Mouse (Mus musculus) c-Kit-positive CD71-negative TER-119-negative erythroid progenitor cells, embryonic 14.5 days (primary cell): Measurements from ENCODE around the gene Pcid2.
"Not testable (repeated sequence)": the region's sequence is repeated elsewhere in the genome, so short reads cannot be mapped to it uniquely, and the experiment has no call there.

Experiments
- DNase-seq: peaks from one replicate; pipeline ENCODE4 v3.0.0-alpha.2; 2013; ENCODE audit warnings: low read depth

Gene Pcid2

GRCm38 (mm10) chr8:13075579-13075978 is 29.7 kb downstream of the Pcid2 start:
- not testable (repeated sequence) for DNase-seq

GRCm38 (mm10) chr8:13075044-13075443 is 30.2 kb downstream of the Pcid2 start:
- DNase-seq = peak; percentile 13

- no peak for DNase-seq
Measured at GRCm38 (mm10) chr8:13073255-13073654, 32.0 kb downstream of the Pcid2 start.

DNA sequence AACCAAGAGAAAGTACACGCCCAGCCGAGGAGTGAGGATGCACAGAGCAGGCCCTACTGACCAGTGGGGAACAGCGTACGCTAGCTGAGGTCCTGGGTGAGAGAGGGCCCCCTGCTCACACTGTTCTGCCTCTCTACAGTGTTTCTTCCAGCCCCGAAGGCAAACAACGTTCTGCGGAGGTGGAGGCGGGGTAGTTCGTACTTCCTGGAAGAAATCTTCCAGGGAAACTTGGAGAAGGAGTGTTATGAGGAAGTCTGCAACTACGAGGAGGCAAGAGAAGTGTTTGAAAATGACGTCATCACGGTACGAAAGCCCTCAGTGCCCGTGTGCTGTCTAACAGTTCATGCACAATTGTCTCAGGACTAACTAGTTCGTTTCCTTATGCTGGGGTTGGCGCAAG is 42.1 kb downstream of the Pcid2 start:
- DNase-seq = no peak

DNA sequence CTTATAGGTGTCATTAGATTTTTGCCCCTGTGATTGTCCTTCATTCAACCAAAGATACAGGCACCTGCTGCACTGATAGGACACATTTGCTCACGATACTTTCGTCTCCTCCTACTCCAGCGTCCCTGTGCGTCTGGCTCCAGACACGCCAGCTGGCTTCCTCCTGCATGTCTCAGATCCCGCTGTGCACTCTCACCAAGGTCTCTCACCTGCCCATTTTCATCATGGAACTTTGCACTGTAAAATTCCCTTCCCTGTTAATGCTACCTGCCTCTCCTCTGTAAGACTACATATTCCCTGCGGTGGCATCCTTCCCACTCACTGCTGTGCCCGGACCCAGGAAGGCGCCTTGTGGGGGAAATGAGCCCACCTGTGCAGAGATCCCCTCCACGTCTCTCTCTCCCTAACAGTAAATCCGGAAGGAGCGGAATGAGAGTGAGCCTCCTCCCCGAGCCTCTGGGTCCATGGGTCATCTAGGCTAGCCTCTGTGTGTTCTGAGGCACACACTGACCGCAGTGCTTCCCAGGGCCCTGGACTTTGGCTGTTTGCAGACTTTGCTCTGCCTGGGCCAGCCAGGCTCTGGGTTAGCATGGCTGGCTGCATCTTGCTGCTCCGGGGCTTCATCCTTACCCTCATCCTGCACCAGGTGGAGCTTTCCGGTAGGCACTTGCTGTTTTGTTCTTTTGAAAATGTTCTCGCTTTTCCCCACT is 44.7 kb downstream of the Pcid2 start, which contains the start of gene Proz:
Gene Proz (plus strand): TSS at position 474 of the 710 bp plus-strand sequence.
- DNase-seq = no peak

GRCm38 (mm10) chr8:13057351-13057750 is 47.9 kb downstream of the Pcid2 start:
- no peak for DNase-seq

DNA sequence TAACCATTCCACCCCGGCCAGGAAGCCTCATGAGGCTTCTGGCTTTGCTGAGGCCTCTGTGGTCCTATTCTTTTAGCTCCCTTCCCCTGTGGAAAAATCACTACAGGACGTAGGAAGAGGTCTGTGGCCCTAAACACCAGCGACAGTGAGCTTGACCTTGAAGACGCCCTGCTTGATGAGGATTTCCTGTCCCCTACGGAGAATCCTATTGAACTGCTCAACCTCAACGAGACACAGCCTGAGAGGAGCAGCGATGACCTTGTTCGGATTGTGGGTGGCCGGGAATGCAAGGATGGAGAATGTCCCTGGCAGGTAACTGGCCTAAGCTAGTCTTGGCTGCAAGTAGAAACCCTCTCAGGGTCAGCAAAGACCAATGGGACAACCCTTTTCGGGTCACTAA is 54.7 kb downstream of the Pcid2 start:
- no peak for DNase-seq

GRCm38 (mm10) chr8:13047652-13048051 is 57.6 kb downstream of the Pcid2 start:
- DNase-seq = no peak

- DNase-seq = no peak
Measured at GRCm38 (mm10) chr8:13041459-13041858, 63.8 kb downstream of the Pcid2 start.

DNA sequence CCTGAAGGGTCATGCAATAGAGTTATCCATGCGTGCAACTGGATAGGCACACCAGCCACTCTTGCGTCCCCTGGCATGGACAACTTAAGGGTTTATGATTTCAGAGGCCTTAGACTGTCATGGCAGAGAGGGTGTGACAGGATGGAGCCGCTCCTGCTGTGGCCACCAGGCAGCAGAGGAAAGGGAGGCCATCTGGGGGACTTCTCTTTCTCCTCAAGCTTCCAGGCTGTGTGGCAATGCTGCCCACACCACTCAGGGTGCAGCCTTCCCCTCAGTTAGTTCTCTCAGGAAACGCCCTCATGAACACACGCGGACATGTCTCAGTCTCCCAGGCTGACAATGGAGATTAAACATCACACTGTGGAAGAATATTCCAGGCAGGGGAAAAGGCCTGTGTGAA is 66.2 kb downstream of the Pcid2 start:
- DNase-seq = no peak

- DNase-seq = no peak
Measured at GRCm38 (mm10) chr8:13037569-13037968, 67.7 kb downstream of the Pcid2 start.

GRCm38 (mm10) chr8:13037015-13037414 is 68.2 kb downstream of the Pcid2 start, which contains the start of gene F10:
Gene F10 (plus strand): TSS chr8:13037308.
- DNase-seq = no peak

DNA sequence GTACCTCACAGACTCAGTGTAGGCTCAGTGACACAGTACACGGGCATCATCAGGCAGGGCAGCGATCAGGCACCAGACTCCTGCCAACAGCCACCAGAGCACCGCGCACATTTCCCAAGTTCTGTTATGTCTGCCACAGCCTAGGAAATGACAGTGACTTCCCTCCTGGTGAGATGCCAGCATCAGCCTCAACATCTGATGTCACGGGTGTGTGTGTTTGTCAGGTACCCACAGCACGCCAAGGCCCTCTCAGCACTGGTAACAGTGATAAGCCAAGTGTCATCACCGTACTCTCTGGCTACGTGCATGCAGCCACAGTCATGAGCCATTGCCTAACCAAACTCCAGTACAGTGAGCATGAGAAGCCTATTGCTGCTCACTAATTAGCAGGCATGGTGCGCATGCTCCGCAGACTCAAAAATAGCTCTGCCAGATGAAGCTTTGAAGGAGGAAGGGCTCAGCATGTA is 68.9 kb downstream of the Pcid2 start:
- DNase-seq = no peak

- DNase-seq = no peak
Measured at GRCm38 (mm10) chr8:13028482-13028881, 76.8 kb downstream of the Pcid2 start.

GRCm38 (mm10) chr8:13027615-13028014 is 77.6 kb downstream of the Pcid2 start:
- DNase-seq = no peak
